Comparison of ENCODE assay signal across 14 mouse cellular contexts in the genomic region with DNA sequence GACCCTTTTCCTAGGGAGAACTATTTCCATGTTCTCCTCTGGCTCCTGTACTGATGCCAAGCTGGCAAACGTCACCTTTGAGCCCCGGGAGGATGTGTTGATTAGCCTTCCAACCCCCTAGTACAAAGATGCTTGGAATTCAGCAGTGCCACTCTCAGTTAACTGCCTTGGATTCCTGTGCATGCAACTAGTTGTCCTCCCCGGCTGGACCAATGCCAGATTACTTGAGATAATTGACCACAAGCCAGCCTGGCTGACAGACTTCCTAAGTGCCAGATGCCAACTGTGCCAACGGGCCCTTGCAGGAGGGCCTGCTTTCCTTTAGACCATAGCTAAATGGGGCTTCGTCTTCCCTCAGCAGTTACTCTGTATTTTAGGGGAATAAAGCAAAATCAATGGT. TPM values are rescaled to one million over a fixed set of nuclear protein-coding genes. Genes with fewer than 3 reads are reported as not detected.
DNase-seq lines count a peak whose midpoint lies in the region; ATAC-seq and TF ChIP-seq lines count a peak whose summit lies in the region.
"Had no signal": no experiment of that assay in that cellular context is flagged by ENCODE, and none has a peak within 500 bp of the region (broad histone marks: within the 10 kb centered on the region; RNA-seq: fewer than 3 reads in every experiment).

No protein-coding gene starts in this region.

- no peaks in the 10 kb centered on the region for H3K36me3 ChIP-seq in liver, adult 2 months (ENCODE audit: control insufficient read depth, insufficient read depth, low read length)
- H3K36me3 ChIP-seq in liver, embryonic 11.5 days (ENCODE audit: control insufficient read depth, insufficient read depth, low read length), result no peaks in the 10 kb centered on the region
- H3K36me3 ChIP-seq: lung, embryonic 15.5 days; neural tube, embryonic 12.5 days; stomach, embryonic 15.5 days had no signal

- H3K27me3 ChIP-seq in liver, adult 2 months (ENCODE audit: control insufficient read depth, insufficient read depth, low read length), result peaks cover 23% of the 10 kb centered on the region
- H3K27me3 ChIP-seq in liver, embryonic 11.5 days (replicated peaks; ENCODE audit: control insufficient read depth, insufficient read depth, low read length), result peaks cover 66% of the 10 kb centered on the region

- ATAC-seq in liver, embryonic 11.5 days (replicated peaks; ENCODE audit: low FRiP score), result no peak
- ATAC-seq in common myeloid progenitor, adult 5-6 weeks (replicated peaks; ENCODE audit: low read depth, poor library complexity, severe bottlenecking), result peak; percentile 31

- H3K79me2 ChIP-seq in liver, adult 2 months (ENCODE audit: control insufficient read depth, insufficient read depth, low read length), result no peaks in the 10 kb centered on the region

- DNase-seq in cerebellum, postnatal 14 days, result peak; percentile 33 to 41
- no peak for DNase-seq in cerebellum, postnatal 25 days
- DNase-seq in liver, adult 2 months (ENCODE audit: extremely low read depth, low read depth, low spot score), result peak; percentile 17
- DNase-seq in liver, embryonic 11.5 days (ENCODE audit: low spot score), result no peak
- DNase-seq in kidney, postnatal 14 days, result peak; percentile 43
- no peak for DNase-seq in layer of hippocampus, adult 18-20 months (ENCODE audit: low spot score in 2 of 2)
- no peak for DNase-seq in layer of hippocampus, adult 2 months (ENCODE audit: low spot score in 2 of 2)
- DNase-seq: layer of hippocampus, postnatal 36 days had no signal

- H3K4me2 ChIP-seq in liver, embryonic 11.5 days, result no peak overlapping the region
- H3K4me2 ChIP-seq: lung, embryonic 15.5 days; neural tube, embryonic 12.5 days; stomach, embryonic 15.5 days had no signal

- no peak overlapping the region for H3K9ac ChIP-seq in liver, adult 2 months (ENCODE audit: low read depth, low read length)
- H3K9ac ChIP-seq in liver, embryonic 11.5 days (ENCODE audit: low read depth, low read length), result no peak overlapping the region
- H3K9ac ChIP-seq: lung, embryonic 15.5 days; neural tube, embryonic 12.5 days; stomach, embryonic 15.5 days had no signal

- WGBS in liver, adult 2 months, result 30% methylated on average over 5 of the region's 5 CpGs
- WGBS in liver, embryonic 11.5 days, result 35% methylated on average over 5 of the region's 5 CpGs

- no peak overlapping the region for H3K4me3 ChIP-seq in liver, adult 2 months (ENCODE audit: insufficient read depth, low read depth, low read length)
- H3K4me3 ChIP-seq in liver, embryonic 11.5 days (ENCODE audit: low read depth, low read length), result no peak overlapping the region
- H3K4me3 ChIP-seq in layer of hippocampus, adult 2 months, result no peak overlapping the region
- H3K4me3 ChIP-seq: lung, embryonic 15.5 days; neural tube, embryonic 12.5 days; stomach, embryonic 15.5 days had no signal

- H3K27ac ChIP-seq in liver, adult 2 months (replicated peaks; ENCODE audit: insufficient read depth, low read depth, low read length), result no peak overlapping the region
- H3K27ac ChIP-seq in liver, embryonic 11.5 days (ENCODE audit: low read depth, low read length), result no peak overlapping the region
- H3K27ac ChIP-seq in layer of hippocampus, adult 2 months, result no peak overlapping the region
- H3K27ac ChIP-seq: lung, embryonic 15.5 days; neural tube, embryonic 12.5 days; stomach, embryonic 15.5 days had no signal

- H3K4me1 ChIP-seq in liver, adult 2 months (ENCODE audit: control insufficient read depth, insufficient read depth, low read length), result no peaks in the 10 kb centered on the region
- peaks cover 4% of the 10 kb centered on the region; the same call in 1 of the 2 replicates for H3K4me1 ChIP-seq in liver, embryonic 11.5 days (replicated peaks; ENCODE audit: control insufficient read depth, insufficient read depth, low read length)

- TF ChIP-seq CTCF in liver, adult 2 months (IDR thresholded peaks at IDR 0.05; ENCODE audit: low read depth, low read length), result no peak
- TF ChIP-seq CTCF in layer of hippocampus, adult 2 months (conservative IDR thresholded peaks at IDR 0.05), result no peak

- H3K9me3 ChIP-seq in liver, embryonic 11.5 days (ENCODE audit: control insufficient read depth, low read length), result no peaks in the 10 kb centered on the region
- H3K9me3 ChIP-seq: lung, embryonic 15.5 days; neural tube, embryonic 12.5 days; stomach, embryonic 15.5 days had no signal

- no peak for TF ChIP-seq POLR2A in liver, adult 2 months (IDR thresholded peaks at IDR 0.05; ENCODE audit: extremely low read depth, insufficient read depth, low read length)

RNA-seq across cellular contexts. Expression of a gene that starts 5.1 kb away (rescaled TPM):
- not detected in 2 replicates for total RNA-seq in liver, adult 2 months (2014; rRNA removed)
- not detected in 2 replicates for polyA plus RNA-seq in liver, adult 2 months (2012; rRNA removed)
- not detected in 2 replicates for polyA plus RNA-seq in liver, embryonic 11.5 days (2014; fragmentation: Nextera tagmentation; extraction: Ambion mirVana)
- total RNA-seq in common myeloid progenitor, adult 5-6 weeks (2017), result not detected in 2 replicates
- not detected for total RNA-seq in layer of hippocampus, adult 18-20 months (2021)
- not detected for total RNA-seq in layer of hippocampus, adult 2 months (2021)
- total RNA-seq: layer of hippocampus, postnatal 36 days had no signal
- polyA plus RNA-seq: cortical plate, adult 2 months; gonadal fat pad, adult 2 months; lung, embryonic 15.5 days; stomach, embryonic 15.5 days had no signal

Comparison
In these comparisons a context has a peak if more than half of its experiments do, and no peak if none do; other contexts are left out.
1. DNase-seq: peak in cerebellum, postnatal 14 days (2 of 2), liver, adult 2 months (single experiment) and kidney, postnatal 14 days (single experiment); none in cerebellum, postnatal 25 days (0 of 2), liver, embryonic 11.5 days (single experiment), layer of hippocampus, adult 18-20 months (0 of 2) and layer of hippocampus, adult 2 months (0 of 2).